Mouse (Mus musculus) heart, embryonic 12.5 days (tissue): ENCODE data around the gene Fam216a. TPM values are rescaled to one million over a fixed set of nuclear protein-coding genes. Genes with fewer than 3 reads are reported as not detected.

ENCODE experiments used
- ATAC-seq: fragments of 200-750 bp; cut with Nextera tagmentation; 2 replicates; pipeline ENCODE4 v1.8.0; 2017; ENCODE audit warnings: moderate TSS enrichment, moderate library complexity; ENCODE audit not compliant: insufficient number of reproducible peaks, low FRiP score
- H3K27ac ChIP-seq: fragments of 300-500 bp; sonication (generic); 2 replicates; pipeline ENCODE4 v1.5.1; 2016; ENCODE audit warnings: mild to moderate bottlenecking, moderate library complexity; ENCODE audit not compliant: poor library complexity, severe bottlenecking
- H3K27me3 ChIP-seq: fragments of 300-500 bp; sonication (generic); replicated peaks from 2 replicates; pipeline ENCODE4 v1.6.1; 2016; ENCODE audit warnings: mild to moderate bottlenecking, moderate library complexity
- H3K36me3 ChIP-seq: fragments of 300-500 bp; sonication (generic); 2 replicates; pipeline ENCODE4 v1.6.1; 2016; ENCODE audit warnings: mild to moderate bottlenecking, moderate library complexity
- H3K4me1 ChIP-seq: fragments of 300-500 bp; sonication (generic); replicated peaks from 2 replicates; pipeline ENCODE4 v1.6.1; 2016; ENCODE audit warnings: mild to moderate bottlenecking
- H3K4me2 ChIP-seq: fragments of 300-500 bp; sonication (generic); 2 replicates; pipeline ENCODE4 v1.6.1; 2016; ENCODE audit warnings: mild to moderate bottlenecking, moderate library complexity
- H3K4me3 ChIP-seq: fragments of 300-500 bp; sonication (generic); 2 replicates; pipeline ENCODE4 v1.5.1; 2016; ENCODE audit warnings: mild to moderate bottlenecking
- H3K9ac ChIP-seq: fragments of 300-500 bp; sonication (generic); 2 replicates; pipeline ENCODE4 v1.6.1; 2016; ENCODE audit warnings: mild to moderate bottlenecking, moderate library complexity
- H3K9me3 ChIP-seq: fragments of 300-500 bp; sonication (generic); replicated peaks from 2 replicates; pipeline ENCODE4 v1.6.1; 2016; ENCODE audit warnings: mild to moderate bottlenecking, moderate library complexity
- WGBS: fragments of 180-500 bp; shearing (Covaris S2); methylation state at CpG from one replicate; pipeline ENCODE4 v1.1.7; 2016; 5-methylcytosine and 5-hydroxymethylcytosine counted together
- polyA plus RNA-seq: library from polyadenylated mRNA; unstranded; fragments of >200 nt; fragmentation: Nextera tagmentation; extraction: Ambion mirVana; gene quantifications from 2 replicates; pipeline ENCODE4 v1.2.1, GENCODE M21; 2016

Gene Fam216a
- polyA plus RNA-seq, 1 experiment from 2014 or later, result 59.3 TPM

- H3K27ac ChIP-seq, result no peak overlapping the region
- WGBS, result 80% methylated on average over 5 of the region's 5 CpGs
Observed at GRCm38 (mm10) chr5:122402772-122403171, 30.6 kb upstream of the Fam216a start.

GRCm38 (mm10) chr5:122402160-122402559 is 30.0 kb upstream of the Fam216a start:
- WGBS, result 91% methylated on average over 13 of the region's 13 CpGs
- Histone ChIP-seq H3K36me3 (peaks cover 83% of the 10 kb centered on the region), H3K9me3 (no peaks in the 10 kb centered on the region), H3K4me3 (no peak overlapping the region), H3K27me3 (no peaks in the 10 kb centered on the region), H3K27ac (no peak overlapping the region), H3K4me1 (peaks cover 26% of the 10 kb centered on the region), H3K9ac (no peak overlapping the region), H3K4me2 (no peak overlapping the region)
- no peak for ATAC-seq

More at GRCm38 (mm10) chr5:122402772-122403171, 30.6 kb upstream of the Fam216a start:
- Histone ChIP-seq H3K9me3 (no peaks in the 10 kb centered on the region; the same call in 1 of the 2 replicates), H3K4me3 (no peak overlapping the region), H3K27me3 (no peaks in the 10 kb centered on the region), H3K4me1 (peaks cover 26% of the 10 kb centered on the region), H3K36me3 (peaks cover 84% of the 10 kb centered on the region), H3K4me2 (no peak overlapping the region), H3K9ac (no peak overlapping the region)
- ATAC-seq, result no peak

GRCm38 (mm10) chr5:122401303-122401640 is 29.1 kb upstream of the Fam216a start:
- peaks cover 82% of the 10 kb centered on the region for H3K36me3 ChIP-seq
- 24% methylated on average over 8 of the region's 8 CpGs for WGBS

GRCm38 (mm10) chr5:122400628-122401302 is 28.6 kb upstream of the Fam216a start:
- H3K27ac ChIP-seq, result peak overlapping the region; percentile 6; the same call in 1 of the 2 replicates
- H3K9ac ChIP-seq, result no peak overlapping the region
- no peak for ATAC-seq
- peaks cover 31% of the 10 kb centered on the region for H3K4me1 ChIP-seq
- peaks cover 77% of the 10 kb centered on the region for H3K36me3 ChIP-seq
- H3K4me2 ChIP-seq, result no peak overlapping the region
- no peaks in the 10 kb centered on the region for H3K9me3 ChIP-seq
- no peaks in the 10 kb centered on the region for H3K27me3 ChIP-seq
- H3K4me3 ChIP-seq, result no peak overlapping the region
- WGBS, result 66% methylated on average over 18 of the region's 18 CpGs

More at GRCm38 (mm10) chr5:122401303-122401640, 29.1 kb upstream of the Fam216a start:
- H3K4me2 ChIP-seq, result no peak overlapping the region
- ATAC-seq, result no peak; the same call in 1 of the 2 replicates
- H3K9ac ChIP-seq, result no peak overlapping the region
- H3K4me3 ChIP-seq, result no peak overlapping the region
- no peak overlapping the region for H3K27ac ChIP-seq
- peaks cover 31% of the 10 kb centered on the region for H3K4me1 ChIP-seq
- no peaks in the 10 kb centered on the region for H3K27me3 ChIP-seq
- H3K9me3 ChIP-seq, result no peaks in the 10 kb centered on the region

GRCm38 (mm10) chr5:122399871-122400270 is 27.7 kb upstream of the Fam216a start:
- Histone ChIP-seq H3K36me3 (peaks cover 73% of the 10 kb centered on the region), H3K4me3 (no peak overlapping the region), H3K27me3 (no peaks in the 10 kb centered on the region), H3K9me3 (no peaks in the 10 kb centered on the region), H3K4me1 (peaks cover 31% of the 10 kb centered on the region), H3K9ac (no peak overlapping the region), H3K4me2 (no peak overlapping the region), H3K27ac (no peak overlapping the region)
- no peak for ATAC-seq
- WGBS, result 89% methylated on average over 8 of the region's 8 CpGs

GRCm38 (mm10) chr5:122397495-122397894 is 25.3 kb upstream of the Fam216a start:
- Histone ChIP-seq H3K36me3 (peaks cover 56% of the 10 kb centered on the region), H3K9ac (no peak overlapping the region), H3K4me2 (no peak overlapping the region), H3K9me3 (no peaks in the 10 kb centered on the region), H3K27ac (no peak overlapping the region), H3K4me3 (no peak overlapping the region), H3K27me3 (no peaks in the 10 kb centered on the region), H3K4me1 (peaks cover 37% of the 10 kb centered on the region)
- no peak for ATAC-seq
- 88% methylated on average over 8 of the region's 8 CpGs for WGBS

- Histone ChIP-seq H3K4me1 (peaks cover 40% of the 10 kb centered on the region), H3K9ac (no peak overlapping the region), H3K27ac (peak overlapping the region; percentile 72), H3K27me3 (no peaks in the 10 kb centered on the region), H3K36me3 (peaks cover 49% of the 10 kb centered on the region), H3K9me3 (no peaks in the 10 kb centered on the region), H3K4me2 (no peak overlapping the region), H3K4me3 (no peak overlapping the region)
- WGBS, result 64% methylated on average over 10 of the region's 10 CpGs
- peak; percentile 51 for ATAC-seq
Observed at GRCm38 (mm10) chr5:122396791-122397190, 24.6 kb upstream of the Fam216a start.

- no peak for ATAC-seq
- 43% methylated on average over 2 of the region's 2 CpGs for WGBS
- no peak overlapping the region for H3K9ac ChIP-seq
Observed at GRCm38 (mm10) chr5:122393887-122394286, 21.7 kb upstream of the Fam216a start.

GRCm38 (mm10) chr5:122392227-122393004 is 20.3 kb upstream of the Fam216a start:
- Histone ChIP-seq H3K27me3 (no peaks in the 10 kb centered on the region), H3K4me1 (peaks cover 15% of the 10 kb centered on the region), H3K9me3 (no peaks in the 10 kb centered on the region), H3K9ac (peak overlapping the region; percentile 87), H3K4me2 (peak overlapping the region; percentile 84), H3K27ac (peak overlapping the region; percentile 48; the same call in 1 of the 2 replicates), H3K4me3 (peak overlapping the region; percentile 87), H3K36me3 (peaks cover 22% of the 10 kb centered on the region)
- WGBS, result 8% methylated on average over 19 of the region's 19 CpGs
- ATAC-seq, result 0 out of 2 replicates have a peak, but pooled peaks have one; percentile 52

More at GRCm38 (mm10) chr5:122393887-122394286, 21.7 kb upstream of the Fam216a start:
- no peaks in the 10 kb centered on the region for H3K9me3 ChIP-seq
- H3K4me1 ChIP-seq, result peaks cover 23% of the 10 kb centered on the region
- H3K36me3 ChIP-seq, result peaks cover 30% of the 10 kb centered on the region
- no peak overlapping the region for H3K27ac ChIP-seq
- H3K4me3 ChIP-seq, result no peak overlapping the region
- H3K27me3 ChIP-seq, result no peaks in the 10 kb centered on the region
- no peak overlapping the region for H3K4me2 ChIP-seq

GRCm38 (mm10) chr5:122391786-122392180 is 19.6 kb upstream of the Fam216a start, which contains the start of gene Arpc3:
Gene Arpc3 (plus strand): TSS chr5:122391878.
- peaks cover 13% of the 10 kb centered on the region for H3K4me1 ChIP-seq
- peak within 1 kb of the TSS; percentile 87 for H3K9ac ChIP-seq
- no peaks in the 10 kb centered on the region for H3K27me3 ChIP-seq
- H3K36me3 ChIP-seq, result peaks cover 16% of the 10 kb centered on the region
- peak; percentile 90 for ATAC-seq
- H3K4me2 ChIP-seq, result peak within 1 kb of the TSS; percentile 84
- peak within 1 kb of the TSS; percentile 87 for H3K4me3 ChIP-seq
- WGBS, result under 1% methylated on average over 39 of the region's 39 CpGs
- H3K27ac ChIP-seq, result peak within 1 kb of the TSS; percentile 48
- no peaks in the 10 kb centered on the region for H3K9me3 ChIP-seq

- Histone ChIP-seq H3K27me3 (no peaks in the 10 kb centered on the region), H3K9ac (no peak overlapping the region), H3K9me3 (no peaks in the 10 kb centered on the region), H3K27ac (no peak overlapping the region), H3K36me3 (peaks cover 12% of the 10 kb centered on the region), H3K4me3 (peak overlapping the region; percentile 87; the same call in 1 of the 2 replicates), H3K4me2 (peak overlapping the region; percentile 84; the same call in 1 of the 2 replicates), H3K4me1 (peaks cover 9% of the 10 kb centered on the region)
- 50% methylated on average over 16 of the region's 16 CpGs for WGBS
- ATAC-seq, result no peak
Observed at GRCm38 (mm10) chr5:122391178-122391785, 19.1 kb upstream of the Fam216a start.
